ENCODE assay signal across 34 mouse cellular contexts in genomic region chr17:34744611-34745010, GRCm38 (mm10). TPM values are rescaled to one million over a fixed set of nuclear protein-coding genes. Genes with fewer than 3 reads are reported as not detected.
"Had no signal": no experiment of that assay in that cellular context is flagged by ENCODE, and none has a peak within 500 bp of the region (broad histone marks: within the 10 kb centered on the region; RNA-seq: fewer than 3 reads in every experiment).

No protein-coding gene starts in this region.

RNA-seq across cellular contexts. Expression of gene C4b, which starts 0.9 kb away (rescaled TPM):
- total RNA-seq: megakaryocyte-erythroid progenitor cell, adult 5-6 weeks had no signal
- polyA plus RNA-seq: limb, embryonic 11.5 days; limb, embryonic 12.5 days; lung, embryonic 14.5 days; midbrain, embryonic 10.5 days; midbrain, embryonic 11.5 days; midbrain, embryonic 13.5 days; myocyte; neural tube, embryonic 11.5 days; neural tube, embryonic 12.5 days; neural tube, embryonic 13.5 days had no signal

RNA-seq across cellular contexts. Expression of gene Cyp21a1, which starts 59.8 kb away (rescaled TPM):
- total RNA-seq: left cerebral cortex, adult 18-20 months; left cerebral cortex, adult 2 months; left cerebral cortex, postnatal 10 days; left cerebral cortex, postnatal 14 days; left cerebral cortex, postnatal 25 days; left cerebral cortex, postnatal 36 days; left cerebral cortex, postnatal 4 days; megakaryocyte progenitor cell, adult 5-6 weeks; megakaryocyte, adult 5-6 weeks; megakaryocyte-erythroid progenitor cell, adult 5-6 weeks; midbrain, postnatal 0 days; monocyte, adult 5-6 weeks had no signal
- polyA plus RNA-seq: limb, embryonic 11.5 days; limb, embryonic 12.5 days; limb, embryonic 13.5 days; liver, embryonic 11.5 days; liver, embryonic 12.5 days; liver, embryonic 13.5 days; liver, embryonic 14.5 days; lung, embryonic 14.5 days; lung, embryonic 15.5 days; lung, embryonic 16.5 days; macrophage; midbrain, embryonic 10.5 days; midbrain, embryonic 11.5 days; midbrain, embryonic 12.5 days; midbrain, embryonic 13.5 days; midbrain, embryonic 14.5 days; midbrain, embryonic 15.5 days; midbrain, embryonic 16.5 days; midbrain, postnatal 0 days; myocyte; neural tube, embryonic 11.5 days; neural tube, embryonic 12.5 days; neural tube, embryonic 13.5 days had no signal
